Mouse (Mus musculus): ENCODE data around the gene Slit3.
A peak's percentile ranks its signal among the peaks of the same experiment; 100 is the strongest.

Slit3 gene

GRCm38 (mm10) chr11:35124489-35125107 lies 3.6 kb downstream of the Slit3 start:
- no peak for DNase-seq (ENCODE audit: low spot score)

DNA sequence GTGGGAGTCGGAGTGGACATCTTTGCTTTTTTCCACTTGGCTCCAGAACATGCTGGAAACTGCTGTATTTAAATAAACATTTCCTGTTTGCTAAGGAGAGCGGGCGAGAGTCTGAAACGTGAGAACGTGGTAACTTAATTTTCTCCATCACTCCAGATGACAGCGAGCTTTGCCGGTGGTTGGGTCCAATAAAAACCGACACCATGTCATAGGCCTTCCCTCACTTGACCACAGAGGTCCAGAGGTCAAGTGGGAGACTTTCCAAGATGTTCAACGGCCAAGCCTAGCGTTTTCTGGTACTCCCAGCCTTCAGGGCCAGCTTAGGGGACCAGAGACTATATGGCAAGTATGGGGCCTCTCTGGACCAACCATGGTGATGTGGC lies 4.1 kb downstream of the Slit3 start:
- DNase-seq (ENCODE audit: low spot score): no peak

DNA sequence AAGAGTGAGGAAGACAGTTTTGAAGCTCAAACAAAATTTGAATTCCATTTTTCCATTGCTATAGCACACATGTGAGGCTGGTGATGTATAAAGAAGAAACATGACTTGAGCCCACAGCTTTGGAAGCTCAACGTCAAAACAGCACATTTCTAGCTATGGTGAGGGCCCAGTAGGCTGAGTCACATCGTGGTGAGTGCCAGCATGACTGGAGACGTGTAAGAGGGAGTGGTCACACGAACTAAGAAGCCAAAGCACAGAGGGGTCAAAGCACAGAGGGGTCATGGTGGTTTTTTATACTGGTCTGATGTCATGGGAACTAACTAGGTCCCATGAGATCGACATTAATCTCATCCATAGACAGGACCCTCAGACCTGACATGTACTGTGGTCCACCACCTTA lies 10.7 kb downstream of the Slit3 start:
- no peak for DNase-seq (ENCODE audit: low spot score)

DNA sequence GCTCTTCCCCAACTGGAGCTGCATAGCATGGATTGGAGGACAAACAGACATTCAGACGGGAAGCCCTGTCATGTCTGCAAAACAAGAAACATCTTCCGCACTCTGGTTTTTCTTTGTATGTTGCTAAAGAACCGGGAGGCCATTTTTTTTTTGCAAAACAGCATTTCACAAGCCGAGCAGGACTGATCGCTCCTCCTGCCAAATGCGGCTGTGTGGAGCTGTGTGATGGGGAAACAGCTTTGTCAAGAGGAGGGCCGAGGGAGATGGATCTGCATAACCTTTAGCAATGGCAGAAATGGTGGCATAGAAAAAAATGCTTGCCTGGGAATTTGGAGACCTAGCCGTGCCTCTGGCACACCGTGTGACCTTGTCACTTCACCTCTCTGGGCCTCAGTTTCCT lies 15.6 kb downstream of the Slit3 start:
- no peak for DNase-seq (ENCODE audit: low spot score)

DNA sequence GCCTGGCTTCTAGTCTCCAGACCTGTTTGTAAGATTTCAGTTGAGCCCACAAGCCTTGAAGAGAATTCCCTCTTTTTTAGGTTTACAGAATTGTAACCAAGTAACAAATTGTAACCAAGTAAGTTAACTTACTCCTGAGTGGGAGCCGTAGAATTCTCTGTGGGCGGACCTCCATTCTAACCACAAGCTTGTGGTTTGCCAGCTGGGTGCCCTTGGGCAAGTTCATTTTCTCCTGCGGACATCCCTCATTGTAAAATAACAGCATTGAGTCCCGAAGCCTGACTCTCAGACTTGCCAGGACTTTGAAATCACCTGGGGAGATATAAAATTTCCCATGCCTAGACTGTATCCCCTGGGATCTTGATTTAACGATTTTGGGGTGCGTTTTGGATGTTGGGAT lies 19.1 kb downstream of the Slit3 start:
- DNase-seq (ENCODE audit: low spot score): no peak

DNA sequence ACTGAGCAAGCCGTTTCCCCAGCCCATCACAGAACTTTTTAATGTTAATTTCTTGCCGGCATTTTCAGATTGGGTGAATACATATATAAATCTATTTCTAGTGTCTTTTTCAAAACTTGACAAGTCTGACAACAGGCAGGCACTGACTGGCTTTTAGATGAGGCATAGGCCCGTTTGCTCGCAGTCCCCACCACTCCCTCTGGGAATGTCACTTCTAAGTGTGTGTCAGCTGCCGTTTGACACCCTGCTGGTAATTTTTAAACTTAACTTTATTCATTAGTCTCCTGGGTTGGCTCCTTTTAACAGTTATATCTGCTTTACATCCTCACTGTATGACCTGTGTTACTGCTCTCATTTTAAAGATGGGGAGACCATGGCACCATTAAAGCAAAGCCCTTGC lies 21.2 kb downstream of the Slit3 start:
- no peak for DNase-seq (ENCODE audit: low spot score)

GRCm38 (mm10) chr11:35142698-35143360 lies 21.8 kb downstream of the Slit3 start:
- DNase-seq (ENCODE audit: low spot score): no peak

DNA sequence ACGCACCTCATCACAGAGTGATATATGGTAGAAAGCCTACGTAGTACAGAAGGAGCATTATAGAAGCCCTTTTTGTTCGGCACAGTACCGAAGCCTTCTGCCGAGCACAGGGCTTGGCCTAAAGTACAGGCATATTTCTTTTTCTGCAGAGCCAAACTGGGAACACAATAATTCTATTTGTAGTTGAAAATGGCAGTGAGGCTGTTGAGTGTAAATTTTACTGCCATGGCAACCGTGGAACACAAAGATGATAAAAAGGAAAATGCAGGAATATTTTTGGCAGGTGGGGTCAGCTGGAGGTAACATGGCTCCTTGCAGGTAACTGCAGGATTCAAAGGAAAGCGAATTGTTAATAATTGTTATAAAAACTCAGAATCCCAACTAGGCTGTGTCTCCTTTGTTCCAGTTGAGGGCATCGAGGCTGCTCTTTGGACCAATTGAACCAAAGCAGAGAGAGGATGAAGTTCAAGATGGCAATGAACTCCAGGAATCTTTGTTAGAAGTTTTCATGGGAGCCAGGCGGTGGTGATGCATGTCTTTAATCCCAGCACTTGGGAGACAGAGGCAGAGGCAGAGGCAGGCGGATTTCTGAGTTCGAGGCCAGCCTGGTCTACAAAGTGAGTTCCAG lies 26.9 kb downstream of the Slit3 start:
- no peak for DNase-seq (ENCODE audit: low spot score)

- no peak for DNase-seq (ENCODE audit: low spot score)
These were observed 30.5 kb downstream of the Slit3 start for GRCm38 (mm10) chr11:35151539-35151951.

GRCm38 (mm10) chr11:35152875-35153274 lies 31.9 kb downstream of the Slit3 start:
- no peak for DNase-seq (ENCODE audit: low spot score)

- DNase-seq (ENCODE audit: low spot score): no peak
These were observed 33.4 kb downstream of the Slit3 start for GRCm38 (mm10) chr11:35154449-35154848.

DNA sequence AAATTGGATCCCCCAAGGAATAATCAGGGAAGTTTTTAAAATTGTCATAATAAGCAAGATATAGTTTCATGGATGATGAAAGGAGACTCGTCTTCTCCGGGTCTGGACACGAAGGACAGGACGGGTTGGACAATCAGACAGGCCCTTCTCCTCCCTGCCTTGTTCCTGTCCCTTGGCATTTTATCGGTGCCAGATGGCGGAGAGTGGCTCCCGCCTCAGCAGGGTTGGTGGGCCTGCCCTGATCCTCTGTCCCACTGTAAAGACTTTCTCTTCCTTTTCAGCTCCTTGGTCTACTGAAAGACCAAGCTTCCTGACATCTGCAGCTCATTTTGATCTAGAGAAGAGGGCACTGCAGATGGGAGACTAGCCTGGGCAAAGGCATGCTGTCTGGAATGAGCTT lies 34.3 kb downstream of the Slit3 start:
- no peak for DNase-seq (ENCODE audit: low spot score)

DNA sequence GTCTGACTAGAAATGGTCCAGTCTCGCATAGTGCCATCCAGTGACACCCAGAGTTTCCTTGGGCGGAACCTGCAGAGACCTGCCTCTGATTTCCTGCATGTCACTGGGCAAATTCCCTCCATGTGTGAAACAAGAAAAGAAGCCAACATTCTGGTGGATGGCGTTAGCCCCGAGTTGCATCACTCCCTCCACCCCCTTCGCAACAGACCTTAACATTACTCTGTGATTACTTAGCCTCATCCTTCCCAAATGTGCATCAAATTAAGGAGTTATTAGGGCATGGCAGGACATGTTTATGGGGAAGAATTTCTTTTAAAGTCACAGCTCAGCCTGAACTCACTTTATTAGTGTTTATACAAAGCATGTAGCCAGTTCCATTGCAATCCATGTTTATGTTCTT lies 35.7 kb downstream of the Slit3 start:
- DNase-seq (ENCODE audit: low spot score): no peak

DNA sequence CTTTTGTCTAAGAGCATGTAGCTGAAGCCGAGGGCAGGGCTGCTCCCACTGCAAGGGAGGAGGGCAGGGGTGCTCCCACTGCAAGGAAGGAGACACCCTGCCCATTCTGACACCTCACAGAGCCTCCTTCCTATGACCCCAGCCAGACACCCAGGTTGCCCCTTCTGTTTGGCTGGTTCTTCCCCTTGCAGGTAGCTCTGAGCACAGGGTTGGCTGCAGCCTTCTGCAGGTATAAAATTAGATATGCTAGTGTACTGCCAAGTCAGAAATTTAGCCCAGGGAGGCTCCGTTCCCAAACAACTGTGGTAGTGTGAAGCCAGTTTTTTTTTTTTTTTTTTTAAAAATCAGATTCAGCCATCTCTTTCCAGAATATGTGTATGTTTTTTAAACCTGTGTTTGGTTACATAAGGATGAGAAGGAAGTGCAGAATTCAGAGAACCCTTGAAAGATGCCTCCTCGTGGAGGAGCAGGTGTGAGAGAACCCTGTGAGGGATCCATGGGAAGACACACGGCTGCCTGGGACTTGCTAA lies 39.7 kb downstream of the Slit3 start:
- no peak for DNase-seq (ENCODE audit: low spot score)

DNA sequence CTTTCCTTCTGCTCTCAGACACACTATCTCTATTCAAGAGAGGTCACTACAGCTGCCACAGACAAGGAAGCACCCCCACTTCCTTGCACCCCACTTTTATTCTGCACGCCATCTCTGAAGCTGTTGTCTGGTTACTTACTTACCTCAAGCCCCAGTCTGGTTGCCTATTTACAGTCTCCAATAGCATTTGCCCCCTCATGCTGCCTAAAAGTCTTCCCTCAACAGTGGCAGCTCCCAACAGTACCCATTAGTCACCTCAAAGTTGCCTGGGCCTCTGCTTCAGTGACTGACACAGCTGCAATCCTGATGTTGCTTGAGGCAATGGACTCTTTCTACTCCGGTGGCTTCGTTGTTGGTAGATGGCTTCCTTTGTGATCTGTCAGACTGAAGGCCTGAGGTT lies 42.4 kb downstream of the Slit3 start:
- DNase-seq (ENCODE audit: low spot score): no peak

- no peak for DNase-seq (ENCODE audit: low spot score)
These were observed 46.2 kb downstream of the Slit3 start for GRCm38 (mm10) chr11:35167176-35167575.

- DNase-seq (ENCODE audit: low spot score): no peak
These were observed 50.5 kb downstream of the Slit3 start for GRCm38 (mm10) chr11:35171505-35171904.

DNA sequence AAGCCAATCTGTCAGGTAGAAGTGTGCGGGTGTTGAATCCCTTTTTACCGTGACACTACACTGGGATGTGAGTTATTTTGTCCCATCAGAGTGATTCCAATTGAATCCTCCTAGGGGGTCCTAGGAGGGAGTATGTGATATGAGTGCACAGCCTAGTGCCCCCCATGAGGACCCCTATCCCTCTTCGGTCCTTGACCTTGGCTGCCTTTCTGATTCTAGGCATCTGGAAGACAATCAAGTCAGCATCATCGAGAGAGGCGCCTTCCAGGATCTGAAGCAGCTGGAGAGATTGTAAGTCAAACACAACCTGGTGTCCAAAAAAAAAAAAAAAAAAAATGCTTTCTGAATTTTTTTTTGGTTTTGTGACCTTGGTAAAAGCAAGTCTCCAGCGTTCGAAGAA lies 56.5 kb downstream of the Slit3 start:
- DNase-seq (ENCODE audit: low spot score): no peak

DNA sequence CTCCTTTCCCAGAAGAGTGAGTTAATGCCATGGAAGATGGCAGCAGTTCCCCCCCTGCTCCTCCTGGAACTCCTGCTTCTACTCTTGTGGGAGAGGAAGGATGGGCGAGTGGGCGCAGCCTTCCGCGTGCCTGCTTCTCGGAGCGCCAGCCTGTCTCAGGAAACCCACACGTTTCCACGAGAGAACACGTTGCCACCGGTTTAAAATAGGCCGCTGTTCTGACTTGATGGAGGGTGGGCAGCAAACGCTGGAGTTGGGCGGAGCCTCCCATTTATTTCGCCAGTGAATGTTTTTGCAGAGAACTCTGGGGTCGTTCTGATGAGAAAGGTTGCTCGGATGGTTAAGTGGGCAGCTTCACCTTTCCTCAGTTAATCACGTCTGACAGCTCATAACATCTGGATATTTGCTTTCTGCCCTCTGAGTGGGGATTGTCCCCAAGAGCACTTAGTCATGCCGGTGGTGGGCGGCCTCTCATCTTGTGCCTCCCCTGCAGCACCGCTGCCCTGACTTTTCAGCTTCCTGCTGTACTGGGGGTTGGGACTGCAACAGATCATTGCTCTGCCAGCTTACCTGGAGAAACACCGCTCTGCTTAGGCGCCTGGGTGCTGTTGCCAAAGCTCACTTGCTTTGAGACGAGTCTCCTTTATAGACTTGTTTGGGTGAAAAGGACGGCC lies 57.3 kb downstream of the Slit3 start:
- DNase-seq (ENCODE audit: low spot score): no peak

- no peak for DNase-seq (ENCODE audit: low spot score)
These were observed 58.3 kb downstream of the Slit3 start for GRCm38 (mm10) chr11:35179305-35179704.

- no peak for DNase-seq (ENCODE audit: low spot score)
These were observed 61.9 kb downstream of the Slit3 start for GRCm38 (mm10) chr11:35182887-35183286.

DNA sequence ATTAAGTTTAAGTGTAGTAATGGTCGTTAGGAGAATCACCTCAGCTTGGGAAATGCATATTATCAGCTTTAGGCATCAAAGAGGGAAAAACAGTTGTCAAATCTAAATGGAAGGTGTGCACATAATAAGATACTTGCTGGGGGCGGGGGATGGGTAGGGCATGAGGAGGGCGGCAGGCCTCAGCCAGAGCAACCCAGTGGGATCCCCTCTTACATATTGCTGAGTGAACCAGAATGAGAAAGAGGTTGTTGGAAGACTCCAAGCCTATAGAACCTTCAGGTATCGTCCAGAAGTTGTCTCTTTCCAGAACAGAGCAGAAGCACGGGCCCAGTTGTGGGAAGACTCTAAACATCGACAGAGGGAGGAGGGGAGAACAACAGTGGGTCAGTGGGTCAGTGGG lies 73.8 kb downstream of the Slit3 start:
- DNase-seq (ENCODE audit: low spot score): no peak

GRCm38 (mm10) chr11:35196777-35197176 lies 75.8 kb downstream of the Slit3 start:
- DNase-seq (ENCODE audit: low spot score): peak; percentile 47
